Mouse (Mus musculus) gastrocnemius, postnatal 36 days (tissue): Measurements from ENCODE around the gene Tmem270. TPM values are rescaled to one million over a fixed set of nuclear protein-coding genes. Genes with fewer than 3 reads are reported as not detected.

Experiments
- DNase-seq, 2 experiments: peaks; one replicate each; pipeline ENCODE4 v3.0.0; 2022
- intact Hi-C: fragments of 180-260 bp; cut with DNase I; formaldehyde crosslinking; loops from one replicate; pipeline ENCODE4 v1.15.1; 2025
- total RNA-seq, 2 experiments: library from RNA; stranded (reverse); gene quantifications; 2 replicates each; pipeline ENCODE4 v1.2.3; 2021

The Tmem270 gene
- total RNA-seq, 2 experiments from 2014 or later, result not detected

DNA sequence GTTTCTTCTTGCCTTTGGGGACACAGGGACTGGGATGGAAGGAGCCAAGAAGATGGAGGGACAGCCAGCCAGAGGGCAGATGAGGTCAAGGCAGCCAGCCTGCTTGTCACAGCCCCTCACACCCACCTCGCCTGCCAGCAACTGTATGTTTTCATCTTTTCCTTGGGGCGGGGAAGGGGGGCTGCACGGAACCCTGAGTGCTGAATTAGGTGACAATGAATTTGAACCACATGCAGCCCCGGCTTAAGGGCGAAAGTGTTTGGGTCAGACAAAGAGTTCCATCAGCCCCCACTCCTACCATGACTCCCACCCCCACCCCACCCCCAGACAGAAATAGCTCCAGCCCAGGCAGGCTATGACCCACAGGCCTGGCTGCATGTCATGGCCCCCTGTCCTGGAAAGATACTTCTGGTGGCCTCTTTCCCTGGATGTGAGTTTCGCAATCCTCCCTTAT is 15.9 kb downstream of the Tmem270 start:
- intact Hi-C loops, result no loop called here
- no peak for DNase-seq

DNA sequence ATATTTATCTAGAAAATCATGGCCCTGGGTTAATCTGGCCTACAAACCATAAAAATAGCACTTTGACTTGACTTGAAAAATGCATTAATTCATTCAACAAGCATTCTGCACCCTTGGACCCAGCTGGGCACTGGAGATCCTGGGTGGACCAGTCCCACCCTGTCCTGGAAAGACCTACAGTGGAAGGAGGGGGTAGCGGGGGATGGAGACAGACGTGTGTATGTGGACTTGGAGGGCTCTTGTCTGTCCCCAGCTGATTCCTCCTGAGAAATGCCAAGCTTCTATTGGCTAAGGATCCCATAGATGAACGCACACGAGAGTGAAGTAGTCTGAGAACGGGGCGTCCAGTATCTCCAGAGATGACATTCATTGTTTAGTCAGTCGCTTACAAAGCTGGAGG is 18.0 kb downstream of the Tmem270 start:
- no peak for DNase-seq
- intact Hi-C loops, result no loop called here

DNA sequence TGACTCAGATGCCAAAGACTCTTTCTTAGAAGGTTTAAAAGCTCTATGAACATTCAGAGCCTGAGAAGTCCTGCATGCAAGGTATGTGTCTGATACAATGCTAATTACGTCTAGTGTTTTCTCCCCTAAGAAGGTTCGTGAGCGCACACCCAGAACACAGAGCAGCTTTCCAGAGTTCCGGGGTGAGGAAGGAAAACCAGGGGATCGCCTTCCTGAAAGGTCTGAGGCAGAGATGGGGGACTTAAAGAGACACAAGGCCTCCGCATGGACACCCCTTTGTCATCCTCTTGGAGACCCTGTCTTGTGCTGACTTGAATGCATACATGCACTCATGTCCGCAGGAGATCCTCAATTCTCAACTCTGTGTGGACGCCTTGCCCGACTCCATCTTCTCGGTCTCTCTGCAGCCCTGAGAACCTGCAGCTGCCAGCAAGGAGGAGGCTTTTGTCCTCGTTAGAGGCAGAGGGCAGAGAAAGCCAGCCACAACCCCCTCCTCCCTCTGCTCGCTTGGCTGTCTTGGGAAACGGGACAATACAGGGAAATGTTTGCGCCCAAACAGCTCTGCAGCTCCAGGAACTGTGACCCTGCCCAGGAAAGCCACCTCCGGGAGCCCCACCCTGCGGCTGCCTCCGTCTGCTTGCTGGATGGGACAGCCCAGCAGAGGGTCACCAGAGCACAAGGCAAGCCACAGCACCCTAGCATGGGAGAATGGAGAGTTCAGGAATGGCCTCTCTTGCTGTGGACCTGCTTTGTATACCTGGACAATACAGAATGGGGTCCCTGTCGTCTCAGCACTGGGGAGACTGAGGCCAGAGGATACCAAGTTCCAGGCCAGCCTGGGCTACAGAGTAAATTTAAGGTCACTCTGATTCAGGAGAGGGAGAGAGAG is 18.8 kb downstream of the Tmem270 start:
- peak in 1 of 2 experiments; percentile 56 for DNase-seq
- intact Hi-C loops, result no loop called here

DNA sequence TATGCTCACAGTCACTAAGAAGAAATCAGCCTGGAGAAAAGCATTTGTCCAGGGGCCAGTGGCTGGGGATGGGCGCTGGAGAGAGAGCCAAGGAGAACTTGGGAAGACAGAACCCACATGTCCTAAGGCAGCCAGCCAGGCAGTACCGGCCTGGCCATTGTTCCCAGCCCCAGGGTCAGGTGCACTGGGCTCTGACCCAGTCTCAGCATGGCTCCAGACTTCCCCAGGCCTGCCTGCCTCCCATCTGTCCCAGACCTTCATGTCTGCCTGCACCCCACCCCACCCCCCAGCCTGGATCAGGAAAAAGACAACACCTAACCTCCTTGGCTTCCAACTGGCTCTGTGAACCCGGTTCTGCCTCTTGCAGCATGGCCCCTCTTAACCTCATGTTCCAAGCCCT is 23.5 kb downstream of the Tmem270 start:
- DNase-seq, result peak in 1 of 2 experiments; percentile 53
- intact Hi-C loops, result no loop called here

DNA sequence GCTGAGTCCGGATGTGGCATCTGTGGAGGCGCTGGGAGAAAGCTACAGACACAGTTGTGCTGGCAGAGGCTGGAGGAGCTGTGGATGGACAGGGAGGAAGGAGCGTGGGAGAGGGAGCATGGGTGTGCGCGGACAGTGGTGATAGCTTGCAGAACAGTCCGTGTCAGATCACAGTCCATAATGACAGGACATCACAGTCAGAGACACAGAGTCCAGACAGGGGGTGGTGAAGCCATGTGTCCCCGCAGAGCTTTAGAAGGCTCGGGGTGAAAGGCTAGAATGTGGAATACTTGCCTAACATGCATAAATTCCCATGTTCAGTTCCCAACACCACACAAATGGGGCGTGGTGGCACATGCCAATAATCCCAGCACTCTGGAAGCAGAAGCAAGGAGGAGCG is 29.7 kb downstream of the Tmem270 start:
- intact Hi-C loops, result no loop called here
- DNase-seq, result no peak

DNA sequence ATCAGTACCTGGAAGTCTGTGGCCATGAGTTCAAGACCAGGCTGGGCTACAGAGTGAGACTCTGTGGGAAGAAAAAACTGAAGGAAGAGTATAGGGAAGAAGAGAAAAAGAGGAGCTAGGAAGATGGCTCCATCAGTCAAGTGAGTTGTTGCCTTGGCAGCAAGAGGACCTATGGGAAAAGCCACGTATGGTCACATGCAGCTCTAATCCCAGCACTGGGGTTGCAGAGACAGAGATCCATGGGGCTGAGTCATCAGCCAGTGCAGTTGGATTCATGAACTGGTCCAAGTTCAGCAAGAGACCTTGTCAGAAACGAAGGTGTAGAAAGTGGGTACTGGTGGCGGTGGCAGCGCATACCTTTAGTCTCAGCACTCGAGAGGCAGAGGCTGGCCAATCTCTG is 31.3 kb downstream of the Tmem270 start:
- DNase-seq, result no peak
- intact Hi-C loops, result no loop called here

DNA sequence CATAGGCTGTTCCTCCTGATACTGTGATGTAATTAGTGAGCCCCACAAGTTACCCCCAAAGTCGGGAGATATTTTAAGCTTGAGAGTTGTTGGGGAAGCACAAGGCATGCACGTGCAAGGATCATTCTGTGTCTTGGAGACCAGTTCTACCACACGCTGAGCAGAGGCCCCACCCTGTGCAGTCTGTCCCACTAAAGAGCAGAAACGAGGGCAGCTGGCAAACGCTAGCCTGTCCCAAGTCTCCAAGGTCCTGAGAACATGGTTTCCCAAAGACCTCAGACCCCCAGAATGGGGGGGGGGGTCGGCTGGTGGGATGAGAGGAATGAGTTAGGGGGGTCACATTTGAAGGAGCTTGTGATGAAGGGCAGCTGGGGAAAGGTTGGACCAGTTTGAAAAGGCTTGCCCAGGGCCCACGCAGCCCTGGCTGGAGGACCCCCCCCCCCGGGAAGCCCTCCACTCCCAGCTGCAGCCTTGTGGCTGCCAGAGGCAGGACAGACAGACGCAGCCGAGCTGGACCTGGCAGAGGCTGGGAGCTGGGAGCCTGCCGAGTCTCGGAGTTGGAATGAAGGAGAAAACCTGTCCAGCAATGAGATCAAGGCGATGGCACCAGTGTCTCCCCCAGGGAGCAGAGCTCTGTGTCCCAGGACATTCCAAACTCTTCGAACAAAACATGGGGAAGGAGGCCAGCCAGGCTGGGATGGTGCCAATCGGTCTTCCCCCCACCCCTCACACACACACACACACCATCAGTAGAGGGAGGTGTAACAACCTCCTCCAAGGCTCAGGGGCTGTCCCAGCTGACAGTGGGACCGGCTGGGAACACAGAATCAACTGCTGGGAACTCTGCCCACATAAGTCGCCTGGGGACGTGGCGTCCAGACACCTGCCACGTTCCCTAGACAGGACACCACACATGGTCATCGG is 32.3 kb downstream of the Tmem270 start:
- DNase-seq, result peak; percentile 70 to 81
- intact Hi-C loops, result no loop called here

DNA sequence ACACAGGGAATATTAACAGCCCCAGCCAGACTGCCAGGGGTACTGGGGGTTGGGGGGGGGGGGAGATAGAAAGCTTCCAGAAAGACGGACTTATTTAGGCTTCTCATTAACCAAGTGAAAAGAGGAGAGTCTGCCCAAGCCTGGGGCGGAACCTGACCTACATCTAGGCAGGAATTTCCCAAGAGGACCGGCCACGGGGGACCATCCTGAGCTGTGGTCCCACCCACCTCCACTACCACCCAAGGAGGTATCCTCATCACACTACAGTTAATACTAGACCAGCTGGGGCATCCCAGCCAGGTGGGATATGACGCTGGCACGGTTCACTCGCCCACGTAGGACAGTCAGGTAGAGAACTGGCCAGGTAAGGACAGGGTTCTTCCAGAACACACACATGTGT is 33.5 kb downstream of the Tmem270 start:
- peak in 1 of 2 experiments; percentile 42 for DNase-seq
- intact Hi-C loops, result no loop called here

DNA sequence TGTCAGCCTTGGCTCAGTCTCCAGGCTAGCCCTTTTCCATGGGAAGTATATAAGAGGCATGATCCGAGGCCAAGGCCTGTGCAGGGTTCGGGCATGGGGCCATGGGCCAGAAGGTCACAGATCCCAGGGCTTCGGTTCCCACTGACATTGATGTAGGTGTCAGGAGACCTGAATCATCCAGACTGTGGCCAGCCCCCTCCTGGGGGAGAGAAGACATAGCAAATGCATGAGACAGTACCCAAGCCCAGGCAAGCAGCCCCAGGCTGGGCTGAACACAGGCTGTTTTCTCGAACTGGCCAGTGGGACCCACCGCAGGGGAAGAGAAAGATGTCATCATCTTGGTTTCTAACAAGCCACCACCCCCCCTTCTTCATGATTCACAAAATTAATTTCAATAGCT is 33.9 kb downstream of the Tmem270 start:
- DNase-seq, result peak in 1 of 2 experiments; percentile 34
- intact Hi-C loops, result no loop called here

DNA sequence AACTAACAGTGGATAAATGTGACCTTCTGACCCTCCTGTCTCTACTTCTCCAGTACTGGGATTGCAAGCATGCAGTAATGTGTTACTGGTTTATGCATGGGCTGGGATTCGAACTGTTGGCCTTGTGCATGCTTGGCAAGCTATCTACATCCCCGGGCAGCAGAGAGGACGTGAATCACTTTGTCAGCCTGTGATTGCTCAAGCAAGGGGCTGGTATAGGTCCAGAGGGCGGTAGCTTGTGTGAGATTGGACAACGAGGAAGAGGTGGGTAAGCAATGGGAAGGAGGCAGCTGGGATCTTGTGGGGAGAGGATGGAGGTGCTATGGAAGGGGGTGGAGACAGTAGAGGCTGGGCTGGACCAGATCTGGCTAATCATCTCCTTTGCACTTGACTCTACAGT is 38.0 kb downstream of the Tmem270 start:
- DNase-seq, result no peak
- intact Hi-C loops, result no loop called here

DNA sequence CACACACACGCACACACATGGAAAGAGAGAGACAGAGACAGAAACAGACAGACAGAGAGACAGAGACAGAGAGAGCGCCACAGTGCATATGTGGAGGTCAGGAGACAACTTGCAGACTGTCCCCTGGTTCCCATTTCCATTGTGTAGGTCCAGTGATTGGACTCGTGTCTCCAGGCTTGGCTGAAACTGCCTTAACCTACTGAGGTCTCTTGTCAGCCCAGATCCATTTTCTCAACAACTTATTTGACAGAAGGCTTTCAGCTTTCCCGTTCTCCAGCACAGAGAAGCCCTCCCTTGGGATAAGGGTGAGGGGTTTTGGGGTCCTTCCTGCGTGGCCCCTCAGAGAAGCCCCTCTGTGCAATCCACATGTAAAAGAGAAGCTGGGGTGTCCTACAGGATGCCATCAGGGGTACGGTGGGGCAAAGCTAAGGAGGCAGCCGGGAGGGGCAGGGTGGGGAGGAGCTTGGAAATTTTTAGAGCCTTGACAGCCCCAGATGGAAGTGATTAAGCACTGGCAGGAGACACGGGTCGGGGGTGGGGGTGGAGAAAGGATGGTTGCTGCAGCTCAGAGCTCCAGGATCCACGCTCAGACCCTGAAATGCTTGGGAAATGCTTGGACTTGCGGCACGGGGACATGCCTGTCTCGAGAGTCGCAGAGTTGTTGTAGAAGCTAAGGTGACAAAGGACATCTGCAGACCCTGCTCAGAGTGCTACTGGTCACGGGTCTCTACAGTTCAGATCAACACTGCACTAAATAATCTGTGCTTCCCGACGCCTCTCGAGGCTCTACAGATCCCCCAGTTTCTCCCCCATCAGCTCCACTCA is 39.0 kb downstream of the Tmem270 start:
- intact Hi-C loops, result no loop called here

DNA sequence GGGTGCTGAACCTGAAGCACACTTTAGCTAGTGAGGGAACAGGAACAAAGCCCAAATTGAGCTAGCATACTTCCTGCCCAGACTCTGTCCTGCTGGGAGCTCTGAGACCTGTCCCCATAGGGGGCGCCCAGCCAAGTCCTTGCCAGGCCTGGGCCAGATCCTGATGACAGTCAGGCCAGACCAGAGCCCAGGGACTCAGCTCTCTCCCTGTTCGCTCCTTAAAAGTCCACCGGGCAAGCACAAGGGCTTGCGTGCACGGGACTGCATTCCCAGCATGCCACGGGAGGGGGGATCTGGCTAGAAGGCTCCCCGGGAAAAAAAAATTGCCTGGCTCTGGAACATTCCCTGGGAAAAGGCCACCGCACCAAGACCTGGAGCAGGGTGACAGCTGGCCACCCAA is 41.4 kb downstream of the Tmem270 start:
- intact Hi-C loops, result no loop called here
- peak in 1 of 2 experiments; percentile 28 for DNase-seq

More for the DNA sequence above, 39.0 kb downstream of the Tmem270 start:
- DNase-seq, result no peak

DNA sequence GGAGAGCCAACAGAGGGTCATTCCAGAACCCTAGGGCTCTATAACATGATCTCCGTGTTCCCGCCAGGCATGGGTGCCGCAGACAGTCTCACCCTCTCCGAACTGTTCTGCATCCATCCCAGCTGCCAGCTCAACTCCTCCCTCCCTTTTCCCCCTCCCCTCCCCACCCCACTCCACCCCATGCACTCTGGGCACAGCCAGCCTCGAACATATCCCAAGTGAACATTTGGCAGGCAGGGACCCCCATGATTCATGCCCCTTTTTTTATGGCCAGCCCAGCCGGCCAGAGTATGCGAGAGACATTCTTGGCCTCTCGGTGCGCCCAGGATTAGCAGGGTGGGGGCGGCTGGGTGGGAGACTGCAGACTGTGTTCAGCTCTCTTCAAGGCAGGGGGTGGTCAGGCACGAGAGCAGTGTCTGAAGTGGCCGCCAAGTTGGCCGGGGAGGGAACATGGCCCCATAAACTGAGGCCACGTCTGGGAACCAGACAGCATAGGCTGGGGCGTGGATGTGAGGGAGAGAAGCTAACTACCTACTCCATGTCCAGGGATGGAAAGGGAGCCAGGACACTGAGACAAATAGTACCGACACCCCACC is 44.5 kb downstream of the Tmem270 start:
- no peak for DNase-seq
- intact Hi-C loops, result no loop called here

DNA sequence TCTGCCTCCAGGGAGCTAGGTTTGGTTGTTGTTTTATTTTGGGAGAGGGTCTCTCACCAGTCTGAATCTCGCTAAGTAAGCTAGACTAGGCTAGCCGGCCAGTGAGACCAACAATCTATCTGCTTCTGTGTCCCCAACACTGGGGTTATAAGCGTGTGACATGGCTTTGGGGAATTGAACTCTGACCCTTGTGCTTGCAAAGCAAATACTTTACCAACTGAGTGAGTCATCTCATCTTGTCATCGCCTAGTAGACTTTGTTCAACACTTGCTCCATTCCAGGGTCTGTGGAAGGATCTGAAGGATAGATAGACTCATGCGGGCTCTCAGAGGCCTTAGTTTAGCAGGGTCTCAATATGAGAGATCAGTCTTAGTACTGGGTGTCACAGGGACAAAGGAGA is 47.3 kb downstream of the Tmem270 start:
- intact Hi-C loops, result no loop called here
- DNase-seq, result no peak

DNA sequence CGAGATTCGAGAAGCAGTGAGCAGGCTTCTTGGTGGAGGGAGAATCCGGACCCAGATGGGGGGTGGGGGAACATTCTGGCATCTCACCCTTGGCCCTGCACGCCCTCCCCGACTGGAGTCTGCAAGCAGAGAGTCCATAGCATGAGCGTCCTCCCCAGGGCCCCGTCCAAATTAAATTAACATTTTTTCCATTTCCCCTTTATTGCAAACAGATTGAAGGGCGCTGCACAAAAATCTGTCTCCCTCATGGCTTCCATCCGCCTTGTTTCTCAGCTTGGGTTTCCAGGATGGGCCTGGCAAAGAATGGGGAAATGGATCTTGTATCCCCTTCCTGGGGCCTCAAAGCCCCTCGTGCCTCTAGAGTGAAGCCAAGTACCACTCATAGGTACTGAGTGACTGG is 48.2 kb downstream of the Tmem270 start:
- no peak for DNase-seq
- intact Hi-C loops, result no loop called here

DNA sequence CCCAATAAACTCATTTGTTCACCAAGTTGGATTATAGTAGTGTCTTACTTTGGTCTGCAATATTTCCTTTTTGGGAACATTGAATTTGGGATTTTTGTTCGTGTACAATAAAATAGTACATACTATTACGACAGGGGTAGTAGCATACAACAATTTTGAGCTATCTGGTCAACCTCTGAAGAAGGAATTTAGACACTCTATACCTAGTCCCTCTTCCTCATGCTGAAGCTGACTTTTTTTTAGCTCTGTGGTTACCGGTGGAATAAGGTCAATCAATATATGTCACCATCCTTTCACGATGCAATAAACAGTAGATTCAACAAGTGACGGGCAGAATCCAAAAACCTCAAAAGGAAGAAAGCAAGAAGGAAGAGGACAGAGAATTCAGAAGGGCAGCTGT is 53.7 kb downstream of the Tmem270 start:
- DNase-seq, result no peak
- intact Hi-C loops, result no loop called here
